In the genomic region with DNA sequence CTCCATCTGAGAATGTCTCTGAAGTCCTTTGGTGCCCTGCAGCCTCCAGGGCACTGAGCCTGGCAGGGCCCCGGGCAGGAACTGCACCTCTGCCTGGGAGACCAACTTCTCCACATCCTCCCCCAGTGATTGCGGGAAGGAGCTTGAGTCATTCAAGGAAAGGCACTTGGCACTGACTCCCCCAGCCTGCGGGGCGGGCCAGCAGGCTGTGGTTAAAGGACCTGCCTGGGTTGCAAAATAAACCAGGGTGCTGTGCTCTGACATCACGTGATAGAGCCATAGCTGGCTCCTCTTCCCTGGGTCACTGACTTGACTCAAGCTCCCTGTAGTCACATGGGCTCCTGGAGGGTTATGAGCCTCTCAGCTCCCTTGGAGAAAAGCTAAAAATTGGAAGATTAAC, we compare ENCODE assay signal across 11 mouse cellular contexts.
DNase-seq lines count a peak whose midpoint lies in the region; ATAC-seq lines count a peak whose summit lies in the region.
"Had no signal": no experiment of that assay in that cellular context is flagged by ENCODE, and none has a peak within 500 bp of the region (broad histone marks: within the 10 kb centered on the region; RNA-seq: fewer than 3 reads in every experiment).

No protein-coding gene starts in this region.

- ATAC-seq in kidney, embryonic 16.5 days (ENCODE audit: low FRiP score, low TSS enrichment) = peak; percentile 42; the same call in 1 of the 2 replicates
- peak; percentile 64 for ATAC-seq in monocyte, adult 5-6 weeks (replicated peaks; ENCODE audit: insufficient number of reproducible peaks, low FRiP score, low TSS enrichment, poor library complexity, severe bottlenecking)
- ATAC-seq in midbrain, embryonic 15.5 days (replicated peaks) = no peak
- no peak for ATAC-seq in midbrain, embryonic 14.5 days (ENCODE audit: low FRiP score, low TSS enrichment)

- H3K9ac ChIP-seq in kidney, embryonic 16.5 days (replicated peaks; ENCODE audit: low read length) = no peak overlapping the region
- no peak overlapping the region for H3K9ac ChIP-seq in midbrain, embryonic 15.5 days
- H3K9ac ChIP-seq in midbrain, embryonic 14.5 days (replicated peaks; ENCODE audit: low read length) = no peak overlapping the region
- H3K9ac ChIP-seq: heart, embryonic 13.5 days; limb, embryonic 13.5 days had no signal

- no peaks in the 10 kb centered on the region for H3K27me3 ChIP-seq in kidney, embryonic 16.5 days (ENCODE audit: insufficient read depth, low read length)
- H3K27me3 ChIP-seq in forebrain, embryonic 10.5 days (ENCODE audit: poor library complexity, severe bottlenecking) = 0 out of 2 replicates have a peak, but pooled peaks cover 6% of the 10 kb centered on the region
- no peaks in the 10 kb centered on the region for H3K27me3 ChIP-seq in midbrain, embryonic 15.5 days (replicated peaks)
- no peaks in the 10 kb centered on the region for H3K27me3 ChIP-seq in midbrain, embryonic 14.5 days (ENCODE audit: control insufficient read depth, insufficient read depth, low read length)
- H3K27me3 ChIP-seq: heart, embryonic 13.5 days had no signal

- H3K4me1 ChIP-seq in kidney, embryonic 16.5 days (ENCODE audit: insufficient read depth, low read length) = peaks cover 9% of the 10 kb centered on the region; the same call in 1 of the 2 replicates
- peaks cover 17% of the 10 kb centered on the region for H3K4me1 ChIP-seq in forebrain, embryonic 10.5 days
- H3K4me1 ChIP-seq in midbrain, embryonic 15.5 days = no peaks in the 10 kb centered on the region
- H3K4me1 ChIP-seq in midbrain, embryonic 14.5 days (ENCODE audit: control insufficient read depth, insufficient read depth, low read length) = no peaks in the 10 kb centered on the region

- DNase-seq in layer of hippocampus, adult 9-11 months = peak; percentile 72
- no peak for DNase-seq in layer of hippocampus, adult 8-10 months (ENCODE audit: low spot score in 2 of 2)
- DNase-seq in adrenal gland, postnatal 25 days = peak; percentile 40
- DNase-seq in forebrain, embryonic 10.5 days (ENCODE audit: extremely low spot score, low spot score) = no peak
- no peak for DNase-seq in midbrain, embryonic 14.5 days
- DNase-seq: cerebellum, postnatal 14 days had no signal

- 39% methylated on average over 5 of the region's 5 CpGs for WGBS in kidney, embryonic 16.5 days
- WGBS in forebrain, embryonic 10.5 days = 86% methylated on average over 5 of the region's 5 CpGs
- WGBS in midbrain, embryonic 15.5 days = 82% methylated on average over 5 of the region's 5 CpGs
- WGBS in midbrain, embryonic 14.5 days = 78% methylated on average over 5 of the region's 5 CpGs

- H3K4me2 ChIP-seq in kidney, embryonic 16.5 days (replicated peaks; ENCODE audit: low read depth, low read length) = no peak overlapping the region
- H3K4me2 ChIP-seq in midbrain, embryonic 15.5 days = no peak overlapping the region
- H3K4me2 ChIP-seq in midbrain, embryonic 14.5 days (ENCODE audit: low read length) = no peak overlapping the region
- H3K4me2 ChIP-seq: heart, embryonic 13.5 days; limb, embryonic 13.5 days had no signal

- no peaks in the 10 kb centered on the region for H3K36me3 ChIP-seq in kidney, embryonic 16.5 days (ENCODE audit: insufficient read depth, low read length)
- H3K36me3 ChIP-seq in forebrain, embryonic 10.5 days (replicated peaks) = no peaks in the 10 kb centered on the region
- no peaks in the 10 kb centered on the region for H3K36me3 ChIP-seq in midbrain, embryonic 15.5 days (replicated peaks)
- H3K36me3 ChIP-seq in midbrain, embryonic 14.5 days (ENCODE audit: control insufficient read depth, insufficient read depth, low read length) = no peaks in the 10 kb centered on the region
- H3K36me3 ChIP-seq: heart, embryonic 13.5 days; limb, embryonic 13.5 days had no signal

- H3K27ac ChIP-seq in kidney, embryonic 16.5 days (ENCODE audit: low read length) = no peak overlapping the region
- H3K27ac ChIP-seq in forebrain, embryonic 10.5 days = no peak overlapping the region
- H3K27ac ChIP-seq in midbrain, embryonic 15.5 days = no peak overlapping the region
- H3K27ac ChIP-seq in midbrain, embryonic 14.5 days (replicated peaks; ENCODE audit: low read depth, low read length) = no peak overlapping the region
- H3K27ac ChIP-seq: heart, embryonic 13.5 days; limb, embryonic 13.5 days had no signal

- no peaks in the 10 kb centered on the region for H3K9me3 ChIP-seq in kidney, embryonic 16.5 days (ENCODE audit: low read length)
- no peaks in the 10 kb centered on the region for H3K9me3 ChIP-seq in forebrain, embryonic 10.5 days
- no peaks in the 10 kb centered on the region for H3K9me3 ChIP-seq in midbrain, embryonic 15.5 days
- no peaks in the 10 kb centered on the region for H3K9me3 ChIP-seq in midbrain, embryonic 14.5 days (ENCODE audit: control insufficient read depth, low read length)
- H3K9me3 ChIP-seq: heart, embryonic 13.5 days; limb, embryonic 13.5 days had no signal

- H3K4me3 ChIP-seq in kidney, embryonic 16.5 days (ENCODE audit: low read length) = no peak overlapping the region
- H3K4me3 ChIP-seq in forebrain, embryonic 10.5 days = no peak overlapping the region
- no peak overlapping the region for H3K4me3 ChIP-seq in midbrain, embryonic 15.5 days
- no peak overlapping the region for H3K4me3 ChIP-seq in midbrain, embryonic 14.5 days (replicated peaks; ENCODE audit: low read depth, low read length)
- H3K4me3 ChIP-seq: heart, embryonic 13.5 days; limb, embryonic 13.5 days had no signal

Comparison
In these comparisons a context has a peak if more than half of its experiments do, and no peak if none do; other contexts are left out.
1. DNase-seq: peak in layer of hippocampus, adult 9-11 months (single experiment) and adrenal gland, postnatal 25 days (single experiment); none in layer of hippocampus, adult 8-10 months (0 of 2), forebrain, embryonic 10.5 days (single experiment) and midbrain, embryonic 14.5 days (single experiment).
2. ATAC-seq: peak in kidney, embryonic 16.5 days (single experiment) and monocyte, adult 5-6 weeks (single experiment); none in midbrain, embryonic 15.5 days (single experiment) and midbrain, embryonic 14.5 days (single experiment).